Mouse (Mus musculus) hindbrain, postnatal 0 days (tissue): ENCODE measurements around the gene Zswim8. TPM values are rescaled to one million over a fixed set of nuclear protein-coding genes. Genes with fewer than 3 reads are reported as not detected.

Source experiments
- ATAC-seq: fragments of 200-750 bp; cut with Nextera tagmentation; 2 replicates; pipeline ENCODE4 v1.8.0; 2017; ENCODE audit warnings: mild to moderate bottlenecking, moderate TSS enrichment, moderate library complexity
- DNase-seq: peaks from one replicate; pipeline ENCODE4 v3.0.0-alpha.2; 2015; ENCODE audit warnings: low spot score
- H3K27ac ChIP-seq: fragments of 300-500 bp; sonication (generic); 2 replicates; pipeline ENCODE4 v1.5.1; 2014; ENCODE audit warnings: mild to moderate bottlenecking
- H3K27me3 ChIP-seq: fragments of 300-500 bp; sonication (generic); 2 replicates; pipeline ENCODE4 v1.6.1; 2014; ENCODE audit warnings: low read length, mixed read lengths; ENCODE audit not compliant: insufficient read depth
- H3K36me3 ChIP-seq: fragments of 300-500 bp; sonication (generic); 2 replicates; pipeline ENCODE4 v1.6.1; 2014; ENCODE audit warnings: low read length, mixed read lengths; ENCODE audit not compliant: insufficient read depth
- H3K4me1 ChIP-seq: fragments of 300-500 bp; sonication (generic); 2 replicates; pipeline ENCODE4 v1.6.1; 2014; ENCODE audit warnings: antibody characterized with exemption, low read length, mixed read lengths; ENCODE audit not compliant: insufficient read depth
- H3K4me2 ChIP-seq: fragments of 300-500 bp; sonication (generic); 2 replicates; pipeline ENCODE4 v1.6.1; 2014; ENCODE audit warnings: low read depth, mild to moderate bottlenecking, low read length, moderate library complexity, mixed read lengths
- H3K4me3 ChIP-seq: fragments of 300-500 bp; sonication (generic); 2 replicates; pipeline ENCODE4 v1.5.1; 2014; ENCODE audit warnings: low read length
- H3K9ac ChIP-seq: fragments of 300-500 bp; sonication (generic); replicated peaks from 2 replicates; pipeline ENCODE4 v1.6.1; 2014; ENCODE audit warnings: mild to moderate bottlenecking, low read length, moderate library complexity, mixed read lengths
- H3K9me3 ChIP-seq: fragments of 300-500 bp; sonication (generic); 2 replicates; pipeline ENCODE4 v1.6.1; 2016; ENCODE audit warnings: low read length, mixed read lengths
- CTCF ChIP-seq: IDR thresholded peaks from 2 replicates; pipeline ENCODE4 v1.5.1; 2016; ENCODE audit warnings: antibody characterized with exemption, control low read depth, low read depth
- WGBS: fragments of 180-500 bp; shearing (Covaris S2); extraction: QIAGEN DNeasy Blood & Tissue Kit; methylation state at CpG from one replicate; pipeline ENCODE4 v1.1.7; 2014; 5-methylcytosine and 5-hydroxymethylcytosine counted together
- polyA plus RNA-seq: library from polyadenylated mRNA; unstranded; fragments of >200 nt; fragmentation: Nextera tagmentation; extraction: Ambion mirVana; gene quantifications from 2 replicates; pipeline ENCODE4 v1.2.1, GENCODE M21; 2015
- total RNA-seq: library from RNA; depleted of rRNA; stranded (reverse); fragments of >200 nt; gene quantifications from 2 replicates; pipeline ENCODE4 v1.2.3, GENCODE M21; 2014

Zswim8 gene
- total and polyA plus RNA-seq, 2 experiments from 2014 or later: 36.8 to 159 TPM

- Histone ChIP-seq H3K27ac (no peak overlapping the region), H3K4me3 (no peak overlapping the region), H3K36me3 (peaks cover 48% of the 10 kb centered on the region), H3K9me3 (no peaks in the 10 kb centered on the region), H3K27me3 (no peaks in the 10 kb centered on the region), H3K4me2 (no peak overlapping the region), H3K9ac (no peak overlapping the region), H3K4me1 (peaks cover 12% of the 10 kb centered on the region)
- TF ChIP-seq CTCF: no peak
- ATAC-seq: no peak
- no peak for DNase-seq
- 92% methylated on average over 10 of the region's 10 CpGs for WGBS
Measured at GRCm38 (mm10) chr14:20693589-20694101, 13.7 kb upstream of the Zswim8 start.

- TF ChIP-seq CTCF: 0 out of 2 replicates have a peak, but pooled peaks have one; percentile 1
- peak overlapping the region; percentile 78 for H3K9ac ChIP-seq
- H3K36me3 ChIP-seq: peaks cover 41% of the 10 kb centered on the region
- H3K4me2 ChIP-seq: peak overlapping the region; percentile 82
- no peaks in the 10 kb centered on the region for H3K27me3 ChIP-seq
- 46% methylated on average over 13 of the region's 13 CpGs for WGBS
- no peak for DNase-seq
- no peaks in the 10 kb centered on the region for H3K9me3 ChIP-seq
- ATAC-seq: peak; percentile 41; the same call in 1 of the 2 replicates
- H3K4me3 ChIP-seq: peak overlapping the region; percentile 73
- H3K4me1 ChIP-seq: peaks cover 12% of the 10 kb centered on the region
- peak overlapping the region; percentile 98 for H3K27ac ChIP-seq
Measured at GRCm38 (mm10) chr14:20694185-20694883, 13.0 kb upstream of the Zswim8 start.

GRCm38 (mm10) chr14:20694884-20695760, 12.2 kb upstream of the Zswim8 start, which contains the start of gene Fut11:
Gene Fut11, plus strand, starts transcription at chr14:20694968.
- peak within 1 kb of the TSS; percentile 82 for H3K4me2 ChIP-seq
- H3K27me3 ChIP-seq: no peaks in the 10 kb centered on the region
- peaks cover 12% of the 10 kb centered on the region for H3K4me1 ChIP-seq
- H3K9ac ChIP-seq: peak within 1 kb of the TSS; percentile 78
- H3K36me3 ChIP-seq: peaks cover 34% of the 10 kb centered on the region
- peak within 1 kb of the TSS; percentile 98 for H3K27ac ChIP-seq
- peak; percentile 96 for DNase-seq
- no peaks in the 10 kb centered on the region for H3K9me3 ChIP-seq
- peak within 1 kb of the TSS; percentile 73 for H3K4me3 ChIP-seq
- TF ChIP-seq CTCF: 0 out of 2 replicates have a peak, but pooled peaks have one; percentile 1
- under 1% methylated on average over 106 of the region's 111 CpGs for WGBS
- peak; percentile 94 for ATAC-seq

GRCm38 (mm10) chr14:20695761-20696520, 11.4 kb upstream of the Zswim8 start:
- peaks cover 12% of the 10 kb centered on the region for H3K4me1 ChIP-seq
- TF ChIP-seq CTCF: no peak
- peak overlapping the region; percentile 98 for H3K27ac ChIP-seq
- peak overlapping the region; percentile 82 for H3K4me2 ChIP-seq
- no peaks in the 10 kb centered on the region for H3K9me3 ChIP-seq
- 10% methylated on average over 26 of the region's 27 CpGs for WGBS
- no peak for ATAC-seq
- H3K4me3 ChIP-seq: peak overlapping the region; percentile 73
- no peaks in the 10 kb centered on the region for H3K27me3 ChIP-seq
- peak overlapping the region; percentile 78 for H3K9ac ChIP-seq
- DNase-seq: no peak
- H3K36me3 ChIP-seq: peaks cover 30% of the 10 kb centered on the region

GRCm38 (mm10) chr14:20696986-20697385, 10.4 kb upstream of the Zswim8 start:
- Histone ChIP-seq H3K27me3 (no peaks in the 10 kb centered on the region), H3K4me1 (peaks cover 18% of the 10 kb centered on the region), H3K4me2 (peak overlapping the region; percentile 82), H3K4me3 (peak overlapping the region; percentile 73), H3K36me3 (peaks cover 20% of the 10 kb centered on the region), H3K9ac (peak overlapping the region; percentile 78), H3K9me3 (no peaks in the 10 kb centered on the region), H3K27ac (0 out of 2 replicates have a peak overlapping the region, but pooled peaks have one; percentile 17)
- DNase-seq (peak; percentile 79), ATAC-seq (no peak)
- 3% methylated on average over 1 of the region's 1 CpGs for WGBS
- peak; percentile 67 for TF ChIP-seq CTCF

GRCm38 (mm10) chr14:20698515-20698914, 8.8 kb upstream of the Zswim8 start:
- Histone ChIP-seq H3K27ac (no peak overlapping the region), H3K27me3 (no peaks in the 10 kb centered on the region), H3K4me1 (peaks cover 18% of the 10 kb centered on the region), H3K36me3 (peaks cover 7% of the 10 kb centered on the region), H3K4me3 (no peak overlapping the region), H3K4me2 (peak overlapping the region; percentile 82), H3K9ac (peak overlapping the region; percentile 15; the same call in 1 of the 2 replicates), H3K9me3 (no peaks in the 10 kb centered on the region)
- no peak for ATAC-seq
- WGBS: 89% methylated on average over 2 of the region's 2 CpGs
- no peak for TF ChIP-seq CTCF
- no peak for DNase-seq
